Mouse (Mus musculus): Measurements from ENCODE around the gene Rgs8.

DNA sequence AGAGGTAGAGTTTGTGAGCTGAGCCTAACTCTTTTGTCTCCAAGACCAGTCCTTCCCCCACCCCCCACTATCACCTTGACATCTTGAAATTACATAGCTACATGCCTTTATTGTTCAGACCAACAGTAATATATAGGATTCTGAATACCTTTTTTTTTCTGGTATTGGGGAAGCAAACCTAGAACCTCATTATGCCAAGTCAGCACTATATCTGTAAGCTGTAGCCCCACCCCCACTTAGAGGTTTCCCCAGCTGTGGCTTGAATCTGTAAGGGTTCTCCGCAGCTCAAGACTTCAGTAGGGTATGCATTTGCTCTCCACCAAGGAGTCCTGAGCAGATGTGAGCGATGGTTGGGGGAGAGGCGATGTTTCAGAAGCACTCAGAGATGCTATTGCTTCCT, 18.5 kb downstream of the Rgs8 start:
- TF ChIP-seq POLR2A (IDR thresholded peaks at IDR 0.05; ENCODE audit: low read depth, low read length) (no peak), CTCF (conservative IDR thresholded peaks at IDR 0.05; ENCODE audit: insufficient read depth, insufficient read length, low read depth, low read length) (no peak)
